Mouse (Mus musculus): ENCODE measurements at regions not wholly inside any gene's neighbourhood (a gene's known extent, or its start where the extent isn't known, plus 50 kb on each side); places are given as distances from the start of the nearest gene placed in this dataset.

DNA sequence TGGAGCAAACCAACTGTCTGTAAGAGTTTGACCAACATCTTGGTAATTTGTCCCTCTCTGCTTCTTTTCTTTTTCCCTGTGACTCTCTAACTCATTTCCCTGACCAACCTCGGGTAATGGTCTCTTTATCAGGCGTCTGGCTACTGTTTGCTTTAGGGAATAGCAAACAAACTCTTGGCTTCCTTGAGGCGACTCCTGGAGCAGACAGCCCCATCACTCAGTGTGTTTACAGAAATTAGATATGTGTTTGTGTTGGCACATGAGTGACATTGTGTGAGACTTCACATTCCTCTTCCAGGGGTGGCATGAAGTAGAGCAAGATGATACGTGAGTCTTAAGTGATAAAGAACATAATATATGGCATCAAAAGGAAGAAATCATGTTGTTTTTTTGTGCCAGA is 195.7 kb upstream of the Hhip start:
- no peak for DNase-seq

DNA sequence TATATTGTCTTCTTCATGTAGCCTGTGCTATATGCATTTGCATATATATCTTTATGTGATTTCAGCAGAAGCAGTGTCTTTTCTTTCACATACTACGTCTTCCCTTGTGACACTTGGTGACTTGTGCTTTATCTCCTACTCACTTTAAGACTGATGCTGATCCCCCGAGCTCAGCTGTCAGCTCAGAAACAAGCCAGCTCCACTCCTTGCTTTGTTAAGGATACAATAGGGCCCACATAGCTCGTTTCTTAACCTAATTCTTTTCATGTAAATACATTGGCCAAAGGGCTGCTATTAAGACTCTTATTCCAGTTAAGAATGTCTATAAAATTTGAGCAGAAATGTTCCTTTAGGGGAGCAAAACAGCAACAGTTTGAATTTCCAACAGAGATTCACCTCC is 193.8 kb upstream of the Hhip start:
- no peak for DNase-seq

DNA sequence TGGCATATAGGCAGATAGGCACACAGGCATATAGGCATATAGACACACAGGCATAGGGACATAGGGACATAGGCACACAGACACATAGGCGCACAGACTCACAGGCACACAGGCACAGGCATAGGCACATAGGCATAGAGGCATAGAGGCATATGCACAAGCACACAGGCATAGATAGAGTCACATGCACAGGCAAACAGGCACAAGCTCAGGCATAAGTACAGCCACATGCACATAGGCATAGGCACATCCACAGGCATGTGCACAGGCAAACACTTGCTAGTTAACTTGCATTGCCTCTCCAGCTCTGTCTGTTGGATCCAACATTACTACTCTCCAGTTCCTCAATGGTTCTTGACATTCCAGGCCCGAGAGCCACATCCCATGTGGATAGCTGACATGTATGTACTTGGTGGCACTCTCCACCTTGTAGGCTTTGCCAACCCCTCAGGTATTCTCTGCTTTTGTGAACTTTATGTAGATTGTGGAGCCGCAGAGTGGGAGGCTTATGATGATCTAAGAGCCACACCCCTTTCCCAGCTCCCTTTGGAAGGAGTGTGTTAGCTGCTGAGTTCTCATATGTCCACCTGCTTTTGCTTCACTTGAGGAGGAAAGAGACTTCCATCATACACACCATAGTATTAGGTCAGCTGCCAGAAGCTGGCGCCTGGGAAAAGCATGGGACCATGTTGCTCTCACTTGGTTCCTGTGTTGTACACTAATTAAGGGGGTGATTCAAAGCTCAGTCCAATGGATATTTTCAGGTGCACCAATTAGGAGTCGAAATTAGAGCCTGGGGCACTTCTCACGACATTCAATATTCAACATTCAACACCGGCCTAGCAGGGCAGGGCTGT is 192.7 kb upstream of the Hhip start:
- DNase-seq, result no peak

DNA sequence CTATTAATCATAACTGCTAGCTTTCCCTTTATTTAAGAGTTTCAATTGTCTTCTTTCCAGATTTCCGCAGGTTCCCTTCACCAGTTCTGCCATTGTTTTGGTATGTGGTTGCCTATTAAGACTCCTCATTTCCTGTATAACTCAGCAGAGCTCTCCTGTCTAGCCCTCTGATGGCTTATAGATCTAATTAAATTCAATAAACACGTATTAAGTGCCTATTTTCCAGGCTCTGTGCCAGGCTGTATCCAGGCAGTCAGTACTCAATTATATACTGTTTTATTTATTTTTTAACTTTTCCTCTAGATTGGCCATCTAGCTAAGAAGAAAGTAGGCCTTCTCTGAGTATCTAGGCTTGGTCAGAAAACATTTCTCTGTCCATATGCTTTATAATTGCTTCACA is 192.0 kb upstream of the Hhip start:
- DNase-seq, result no peak

DNA sequence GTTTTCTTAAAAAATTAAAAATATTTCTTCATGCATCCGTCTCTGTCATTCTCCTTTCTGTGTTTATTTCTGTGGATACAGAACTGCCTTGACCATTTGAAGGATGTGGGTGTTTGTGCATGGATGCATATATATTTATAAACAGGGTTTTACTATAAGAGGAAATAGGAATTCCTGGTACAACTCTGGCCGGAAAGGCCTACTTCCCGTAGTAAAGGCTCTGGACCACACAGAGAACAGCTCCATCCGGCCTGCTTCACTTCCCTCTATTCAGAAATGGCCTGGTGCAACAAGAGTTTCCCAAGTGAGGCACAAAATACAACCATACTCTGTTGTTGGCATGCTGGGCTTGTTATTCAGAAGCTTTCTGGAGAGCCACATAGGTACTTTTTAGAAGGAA is 182.1 kb upstream of the Hhip start:
- DNase-seq, result no peak

DNA sequence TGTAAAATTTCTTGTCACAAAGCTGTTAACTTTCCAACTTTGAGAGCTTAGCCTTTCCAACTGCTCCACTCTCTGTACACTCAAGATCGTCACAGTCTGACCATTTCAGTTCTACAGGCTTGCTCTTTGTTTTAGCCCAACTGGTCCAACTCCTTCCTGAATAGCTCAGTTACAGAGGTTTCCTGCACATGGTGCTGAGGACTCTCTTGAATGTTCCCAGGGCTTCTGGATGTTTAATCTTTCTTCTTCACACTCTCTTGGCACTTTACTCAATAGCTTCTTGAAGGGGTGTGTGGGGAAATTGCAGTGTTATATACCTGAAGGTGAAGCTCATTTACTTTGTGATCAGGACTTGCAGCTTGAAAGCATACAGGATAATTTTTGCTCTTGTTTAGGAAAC is 152.6 kb upstream of the Hhip start:
- no peak for DNase-seq

DNA sequence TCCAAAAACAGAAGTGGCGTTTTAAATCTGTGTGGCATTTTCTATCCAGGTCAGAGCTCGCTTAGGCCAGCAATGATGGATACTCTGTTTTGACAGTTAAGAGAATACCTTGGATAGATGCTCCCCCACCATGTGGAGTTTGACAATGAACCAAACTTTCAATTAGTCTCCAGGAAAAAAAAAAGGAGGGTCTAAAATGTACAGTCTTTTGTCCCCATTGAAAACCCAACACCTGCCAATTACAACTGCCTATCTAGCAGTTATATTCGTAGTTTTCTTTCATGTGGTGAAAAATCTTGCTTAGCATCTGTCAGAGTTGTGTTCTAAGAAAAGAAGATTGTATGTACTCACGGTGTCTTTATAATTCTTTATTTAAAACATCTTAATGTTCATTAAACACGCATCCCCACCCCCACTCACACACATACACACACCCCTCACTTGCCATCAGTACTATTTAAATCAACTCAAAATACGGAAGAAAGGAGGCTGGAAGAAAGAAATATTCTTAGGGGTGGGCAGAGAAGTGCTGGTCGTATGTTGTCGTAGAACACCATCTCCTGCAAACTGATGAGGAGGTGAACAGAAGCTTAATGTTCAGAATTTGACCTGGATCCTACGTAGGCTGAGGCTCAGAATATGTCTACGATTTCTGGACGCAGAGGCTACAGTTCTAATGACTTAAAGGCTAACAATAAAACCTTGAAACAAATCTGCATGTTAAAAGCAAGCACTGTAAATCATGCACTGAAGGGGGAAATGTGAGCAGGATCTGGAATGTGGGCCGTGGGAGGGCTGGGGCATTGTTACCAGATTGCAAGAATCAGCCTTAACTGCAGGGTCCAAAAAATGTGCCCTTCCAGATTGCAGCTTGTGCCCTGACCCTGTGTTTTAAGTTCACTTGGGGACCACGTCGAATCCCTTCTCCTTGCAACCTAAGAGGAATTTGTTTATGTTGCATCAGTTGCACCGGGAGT is 147.2 kb upstream of the Hhip start:
- DNase-seq, result no peak

DNA sequence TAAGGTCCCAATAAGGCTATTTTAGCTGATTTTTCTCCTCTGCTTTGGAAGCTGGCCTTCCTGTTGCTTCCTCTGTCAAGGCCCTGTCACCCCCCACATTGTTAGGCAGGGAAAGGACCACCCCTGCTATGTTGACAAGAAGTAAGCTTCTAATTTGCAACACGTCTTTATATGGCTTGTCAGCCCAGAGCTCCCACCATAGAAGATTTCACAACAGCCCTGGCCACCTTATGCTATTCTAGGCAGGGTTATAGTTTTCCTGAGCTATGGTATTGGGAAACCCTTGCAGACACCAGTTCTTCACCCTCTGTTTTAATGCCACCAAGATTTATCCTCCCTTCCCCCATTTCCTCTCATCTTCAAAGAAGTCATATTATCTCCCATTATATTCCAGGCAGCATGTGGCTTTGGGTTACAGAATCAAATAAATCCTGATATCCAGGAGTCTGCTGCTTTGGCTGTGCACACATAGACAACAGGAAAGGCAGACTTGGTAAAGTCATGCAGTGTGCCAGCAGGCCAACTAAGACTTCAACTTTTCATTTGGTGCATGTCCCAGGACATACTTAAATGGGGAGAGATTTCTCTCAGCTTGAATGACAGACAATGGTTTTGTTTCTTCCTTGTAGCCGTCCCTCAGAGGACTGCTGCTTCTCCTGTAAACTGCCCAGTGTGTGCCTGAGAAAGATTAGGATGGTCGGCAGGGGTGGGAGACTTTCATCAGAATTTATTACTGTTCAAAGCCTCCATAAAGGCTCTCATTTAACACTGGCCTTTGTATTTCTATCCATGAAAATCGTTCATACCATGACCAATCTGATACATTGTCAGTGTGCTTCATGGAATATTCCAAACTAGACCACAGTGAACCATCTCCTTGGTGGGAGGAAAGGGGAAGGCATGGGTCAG is 146.2 kb upstream of the Hhip start:
- no peak for DNase-seq

DNA sequence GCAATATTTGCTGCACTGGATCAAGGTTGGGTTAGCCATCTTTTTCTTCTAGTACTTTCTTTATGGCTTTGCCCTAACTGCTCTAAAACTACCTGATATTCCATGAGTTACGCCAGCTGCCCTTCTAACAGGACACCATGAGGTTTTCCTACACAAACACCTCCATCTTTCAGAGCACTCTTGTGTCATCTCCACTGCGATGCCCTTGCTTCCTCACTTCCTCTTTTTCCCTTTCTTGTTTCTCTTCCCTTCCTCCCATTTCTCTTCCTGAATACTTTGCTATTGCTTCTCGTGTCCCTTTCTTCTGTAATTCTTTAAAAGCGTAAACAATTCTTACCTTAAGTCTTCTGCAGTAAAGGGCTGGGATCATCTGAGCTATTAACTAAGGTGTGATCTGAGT is 139.9 kb upstream of the Hhip start:
- DNase-seq, result no peak

DNA sequence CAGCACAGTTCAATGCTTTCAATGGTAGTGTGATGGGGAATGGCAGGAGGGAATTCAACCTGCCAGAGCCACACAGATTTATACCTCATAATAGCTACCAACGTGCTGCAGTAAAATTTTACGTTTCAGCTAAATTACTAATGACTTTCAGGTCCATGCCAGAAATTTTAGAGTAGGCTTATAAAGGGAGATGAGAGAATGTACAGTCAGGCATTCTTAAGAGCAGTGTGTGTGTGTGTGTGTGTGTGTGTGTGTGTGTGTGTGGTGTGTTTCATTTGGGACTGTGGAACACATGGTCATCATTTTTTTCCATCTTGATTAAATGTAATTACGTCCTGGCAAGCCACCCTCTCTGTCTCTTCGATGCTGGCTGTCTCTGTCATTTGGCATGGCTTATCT is 132.7 kb upstream of the Hhip start:
- no peak for DNase-seq

DNA sequence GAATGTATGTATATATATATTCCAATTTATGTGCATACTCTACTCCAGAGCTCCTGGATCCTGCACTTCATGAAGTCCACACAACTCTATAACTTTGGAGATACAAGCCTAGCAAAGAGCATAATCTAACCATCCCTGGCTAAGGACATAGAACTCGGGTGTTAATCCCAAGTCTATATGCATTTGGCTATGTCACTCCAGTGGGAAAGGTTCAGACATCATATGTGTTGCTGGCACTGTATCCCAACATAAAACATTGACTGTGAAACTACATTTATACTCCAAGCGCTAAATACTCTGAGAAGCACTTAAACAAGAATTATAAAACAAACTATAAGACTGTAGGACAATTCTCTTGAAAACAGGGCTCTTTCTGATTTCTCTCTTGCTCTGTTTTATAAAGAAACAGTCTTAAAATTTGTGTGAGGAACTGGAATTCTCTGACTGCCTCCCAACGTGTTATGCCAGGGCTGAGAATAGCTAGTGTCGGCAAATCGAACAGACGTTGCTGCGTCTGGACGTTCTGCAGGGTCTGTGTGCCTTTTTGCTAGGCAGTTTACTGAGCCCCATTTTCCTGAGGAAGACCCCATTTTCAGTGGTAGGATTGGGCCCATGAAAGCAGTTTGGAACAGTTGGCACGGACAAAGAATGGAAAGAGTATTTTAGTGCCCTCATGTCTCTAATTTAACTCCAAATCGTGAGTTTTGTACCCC is 132.1 kb upstream of the Hhip start:
- DNase-seq, result no peak

DNA sequence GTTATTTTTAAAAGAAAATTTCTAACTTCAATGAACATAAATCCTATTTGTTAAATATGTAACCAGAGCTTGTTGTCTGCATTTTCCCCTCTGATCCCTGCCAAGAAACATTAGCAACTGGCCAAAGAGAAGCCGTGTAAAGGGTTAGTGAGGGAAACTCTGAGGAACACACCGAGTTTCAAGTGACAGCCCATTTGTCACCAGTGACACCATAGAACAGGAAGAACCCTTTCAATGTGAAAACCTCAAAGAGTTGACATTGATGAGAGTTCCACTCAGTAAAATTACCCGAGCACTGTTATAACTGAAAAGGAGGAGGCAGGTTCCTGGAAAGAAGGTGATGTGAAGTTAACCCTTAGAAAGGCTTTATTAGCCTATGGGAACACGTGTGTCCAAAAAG is 127.5 kb upstream of the Hhip start:
- DNase-seq, result no peak

DNA sequence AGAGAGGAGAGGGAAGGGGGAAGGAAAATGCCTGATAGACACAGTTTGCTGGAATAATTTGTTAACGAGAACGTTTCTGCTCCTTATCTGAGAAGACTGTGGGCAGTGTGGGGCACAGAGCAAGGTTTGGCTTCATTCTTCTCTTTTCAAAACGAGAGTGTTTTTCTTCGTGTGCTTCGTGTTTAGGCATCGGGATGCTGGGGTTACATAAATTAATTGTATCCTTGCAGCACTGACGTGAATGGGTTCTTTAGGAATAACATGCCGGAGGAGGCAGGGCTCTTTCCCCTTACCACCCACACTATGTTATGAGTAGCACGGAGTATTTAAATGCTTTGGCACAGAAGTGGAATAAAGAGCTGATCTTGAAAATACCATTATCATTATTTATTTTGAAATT is 110.9 kb upstream of the Hhip start:
- no peak for DNase-seq

DNA sequence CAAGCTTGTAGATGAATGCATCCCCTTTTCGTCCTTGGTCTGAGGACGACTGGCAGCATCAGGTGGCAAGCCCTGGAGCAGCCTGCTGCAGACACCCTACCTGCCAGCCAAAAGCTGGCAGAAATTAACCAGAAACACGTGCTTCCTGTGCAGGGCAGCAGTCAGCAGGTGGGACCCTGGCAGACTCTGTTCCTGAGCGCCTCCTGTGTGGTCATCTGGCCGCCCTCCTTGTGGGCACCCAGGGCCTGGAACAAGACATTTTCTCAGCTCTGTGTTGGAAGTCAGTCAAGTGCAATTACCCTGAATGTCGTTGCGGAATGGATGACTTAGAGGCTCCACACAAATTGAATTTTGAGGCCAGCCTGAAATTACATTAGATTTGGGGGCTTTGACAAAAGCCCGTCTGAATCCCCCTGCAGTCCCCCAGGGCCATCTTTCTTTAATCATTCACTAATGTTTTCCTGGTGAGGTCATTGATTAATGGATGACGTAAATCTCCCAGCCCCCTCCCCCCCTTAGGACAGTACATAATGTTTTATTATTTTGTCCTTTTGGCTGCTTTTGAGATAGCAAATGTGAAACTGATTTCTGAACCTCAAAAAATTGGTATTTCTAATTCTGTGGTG is 91.8 kb upstream of the Hhip start:
- peak; percentile 12 to 21 for DNase-seq

DNA sequence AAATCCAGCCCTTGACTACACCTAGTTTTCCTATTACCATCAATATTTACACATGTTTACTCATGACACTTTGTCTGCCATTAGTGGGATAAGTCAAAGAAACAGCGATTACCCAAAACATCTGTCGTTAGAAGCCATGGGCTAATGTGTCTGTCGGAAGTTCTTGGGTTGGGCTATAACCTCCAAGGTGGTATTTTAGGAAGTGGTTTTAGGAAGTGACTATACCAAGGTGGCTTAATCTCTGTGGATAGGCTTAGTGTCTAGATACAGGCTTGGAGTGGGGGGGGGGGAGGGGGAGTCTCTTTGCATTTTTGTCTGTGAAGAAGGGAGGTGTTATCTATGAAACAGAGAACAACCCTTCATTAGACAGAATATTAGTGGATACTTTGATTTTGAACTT is 90.1 kb upstream of the Hhip start:
- DNase-seq, result no peak

DNA sequence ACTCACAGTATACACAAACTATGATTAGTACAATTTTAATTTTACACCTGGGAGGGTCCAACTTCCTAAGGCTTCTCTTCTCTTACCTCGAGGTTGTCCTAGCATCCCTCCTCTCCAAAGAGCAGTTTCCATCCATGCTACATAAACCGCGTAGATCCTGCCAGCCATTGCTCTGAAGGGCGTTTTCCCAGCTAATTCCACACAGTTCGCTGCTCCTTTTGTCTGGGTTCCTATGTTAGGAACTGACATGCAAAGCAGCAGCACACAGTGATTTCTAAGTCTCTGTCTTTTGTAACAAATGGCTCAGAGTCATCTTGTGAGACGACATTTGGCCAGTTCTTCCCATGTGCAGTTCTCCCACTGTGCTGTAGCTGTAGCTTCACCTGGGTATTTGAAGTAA is 80.7 kb upstream of the Hhip start:
- DNase-seq, result no peak

DNA sequence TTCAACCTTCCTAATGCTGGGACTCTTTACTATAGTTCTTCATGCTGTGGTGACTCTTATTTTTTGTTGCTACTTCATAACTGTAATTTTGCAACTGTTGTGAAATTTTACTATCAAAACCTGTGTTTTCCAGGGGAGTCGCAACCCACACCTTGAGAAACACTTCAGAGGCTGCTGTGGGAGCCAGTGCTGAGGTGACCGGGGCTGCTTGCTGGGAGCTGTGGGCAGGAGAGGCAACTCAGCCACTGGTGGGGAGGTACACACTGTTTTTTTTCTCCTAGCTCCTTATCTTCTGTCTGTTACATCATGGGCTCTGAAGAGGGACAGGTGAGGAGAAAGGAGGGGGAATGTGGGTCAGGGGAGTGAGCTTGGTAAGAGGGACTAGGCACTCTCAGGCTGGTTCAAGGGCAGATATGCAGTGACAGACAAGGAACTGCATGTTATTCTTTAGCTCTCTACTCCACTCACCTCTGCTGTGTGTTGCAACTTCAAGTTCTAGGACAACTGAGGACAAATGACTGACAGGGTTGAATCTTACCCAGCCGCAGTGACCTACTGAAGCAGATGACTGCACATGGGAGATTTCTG is 62.7 kb upstream of the Hhip start:
- DNase-seq, result no peak

DNA sequence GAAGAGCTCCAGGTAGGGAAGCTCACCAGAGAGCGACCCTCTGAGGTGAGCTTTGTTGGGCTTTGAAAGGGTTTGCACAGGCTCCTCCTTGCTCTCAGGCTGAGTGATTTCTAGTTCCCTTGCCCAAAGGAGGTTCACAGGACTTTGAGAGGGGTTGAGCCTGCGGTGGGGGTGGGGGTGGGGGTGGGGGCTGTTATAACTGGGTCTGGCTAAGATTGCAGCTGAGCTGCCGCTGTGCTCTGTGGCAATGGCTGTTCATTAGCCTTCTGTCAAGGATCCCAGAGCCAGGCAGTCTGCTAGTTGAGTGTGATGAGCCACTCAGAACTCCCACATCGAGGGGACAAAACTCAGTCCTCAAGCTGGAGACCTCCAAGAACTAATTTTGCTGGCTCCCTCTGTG is 59.5 kb upstream of the Hhip start:
- DNase-seq, result no peak

All from cerebellum, adult 18-20 months (tissue).